9 mouse cellular contexts compared by ENCODE assay signal in the genomic region with DNA sequence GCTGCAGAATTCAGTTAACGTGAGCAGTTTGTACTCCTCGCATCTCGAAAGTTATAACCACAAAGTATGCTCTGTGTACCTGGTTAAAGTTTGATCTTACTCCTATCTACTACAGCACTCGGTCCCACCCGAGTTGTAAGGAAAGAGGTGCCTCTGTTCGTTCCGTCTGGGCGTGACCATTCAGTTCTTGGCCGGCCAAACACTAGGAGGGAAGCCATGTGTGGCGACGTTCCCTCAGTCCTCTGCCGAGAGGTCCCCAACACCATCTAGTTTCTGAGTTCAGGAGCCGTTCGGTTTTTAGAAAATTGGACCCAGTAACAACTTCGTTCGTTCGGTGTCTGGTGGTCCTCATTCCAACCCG. TPM values are rescaled to one million over a fixed set of nuclear protein-coding genes. Genes with fewer than 3 reads are reported as not detected.
A peak's percentile ranks its signal among the peaks of the same experiment; 100 is the strongest.
DNase-seq lines count a peak whose midpoint lies in the region; ATAC-seq and TF ChIP-seq lines count a peak whose summit lies in the region.
"Had no signal": no experiment of that assay in that cellular context is flagged by ENCODE, and none has a peak within 500 bp of the region (broad histone marks: within the 10 kb centered on the region; RNA-seq: fewer than 3 reads in every experiment).

No protein-coding gene starts in this region.

- DNase-seq in heart, postnatal 4 days, result no peak
- DNase-seq in ES-E14 (ENCODE audit: low read depth, low spot score), result no peak
- DNase-seq in liver, postnatal 0 days, result no peak
- no peak for DNase-seq in right cerebral cortex, postnatal 4 days
- DNase-seq in right cerebral cortex, postnatal 36 days (ENCODE audit: low spot score in 2 of 2), result no peak
- DNase-seq in natural killer cell, adult 2 months (ENCODE audit: low spot score in 2 of 2), result no peak

- no peak for TF ChIP-seq EP300 in liver, postnatal 0 days (IDR thresholded peaks at IDR 0.05; ENCODE audit: low read depth)

- in situ Hi-C loops in ES-E14 (cut with MboI; ENCODE audit: low sequenced_read_pairs in 2 of 2, unreplicated experiment in 2 of 2), result no loop called here

- H3K9ac ChIP-seq in heart, embryonic 14.5 days (ENCODE audit: low read length), result peak overlapping the region; percentile 99
- peak overlapping the region; percentile 98 for H3K9ac ChIP-seq in ES-E14 (ENCODE audit: insufficient read depth, low read depth, low read length, poor library complexity, severe bottlenecking)
- H3K9ac ChIP-seq in liver, postnatal 0 days (replicated peaks), result peak overlapping the region; percentile 98

- peak overlapping the region; percentile 95 to 99 for H3K4me3 ChIP-seq in heart, embryonic 14.5 days (ENCODE audit: control insufficient read depth in 1 of 2, insufficient read depth in 1 of 2, low read depth in 1 of 2, low read length in 2 of 2)
- H3K4me3 ChIP-seq in ES-E14 (ENCODE audit: insufficient read depth in 1 of 2, low read depth in 1 of 2, low read length in 2 of 2, poor library complexity in 1 of 2, severe bottlenecking in 1 of 2), result peak overlapping the region; percentile 84 to 98
- peak overlapping the region; percentile 96 for H3K4me3 ChIP-seq in liver, postnatal 0 days (ENCODE audit: low read depth, low read length)

- H3K36me3 ChIP-seq in heart, embryonic 14.5 days (ENCODE audit: control insufficient read depth, insufficient read depth, low read length), result peaks cover 28% of the 10 kb centered on the region
- peaks cover 15% of the 10 kb centered on the region for H3K36me3 ChIP-seq in ES-E14 (ENCODE audit: control insufficient read depth, insufficient read depth, low read length, poor library complexity, severe bottlenecking)
- H3K36me3 ChIP-seq in liver, postnatal 0 days (replicated peaks; ENCODE audit: insufficient read depth, low read length), result peaks cover 24% of the 10 kb centered on the region

- peak overlapping the region; percentile 83 to 89; a peak in 3 of 4 replicates for H3K27ac ChIP-seq in heart, embryonic 14.5 days (replicated peaks in 1 of 2; ENCODE audit: control insufficient read depth in 1 of 2, insufficient read depth in 1 of 2, low read depth in 2 of 2, low read length in 2 of 2)
- peak overlapping the region; percentile 92; the same call in 1 of the 2 replicates for H3K27ac ChIP-seq in ES-E14 (ENCODE audit: insufficient read depth, low read depth, low read length, poor library complexity, severe bottlenecking)
- peak overlapping the region; percentile 85 for H3K27ac ChIP-seq in liver, postnatal 0 days (ENCODE audit: low read depth)

- peaks cover 7 to 16% of the 10 kb centered on the region in 2 experiments; a peak in 3 of 4 replicates for H3K4me1 ChIP-seq in heart, embryonic 14.5 days (ENCODE audit: control insufficient read depth in 2 of 2, insufficient read depth in 2 of 2, low read length in 2 of 2)
- peaks cover 6 to 14% of the 10 kb centered on the region in 2 experiments for H3K4me1 ChIP-seq in ES-E14 (ENCODE audit: control insufficient read depth in 2 of 2, insufficient read depth in 2 of 2, low read length in 2 of 2, poor library complexity in 1 of 2)
- H3K4me1 ChIP-seq in liver, postnatal 0 days (ENCODE audit: insufficient read depth), result peaks cover 14% of the 10 kb centered on the region

- TF ChIP-seq CTCF in liver, postnatal 0 days (IDR thresholded peaks at IDR 0.05; ENCODE audit: low read depth), result no peak

- peak; percentile 20; the same call in 1 of the 2 replicates for ATAC-seq in heart, embryonic 14.5 days (ENCODE audit: insufficient number of reproducible peaks, insufficient read depth, low FRiP score, low read depth)
- ATAC-seq in granulocyte monocyte progenitor cell, adult 5-6 weeks (replicated peaks; ENCODE audit: poor library complexity, severe bottlenecking), result 0 out of 2 replicates have a peak, but pooled peaks have one; percentile 6
- peak; percentile 28 for ATAC-seq in liver, postnatal 0 days

- peak overlapping the region; percentile 77 for H3K4me2 ChIP-seq in heart, embryonic 14.5 days (ENCODE audit: low read length)
- peak overlapping the region; percentile 81 for H3K4me2 ChIP-seq in liver, postnatal 0 days (ENCODE audit: low read depth, low read length)

- no peaks in the 10 kb centered on the region for H3K9me3 ChIP-seq in heart, embryonic 14.5 days (ENCODE audit: control insufficient read depth, low read length)
- no peaks in the 10 kb centered on the region for H3K9me3 ChIP-seq in ES-E14 (ENCODE audit: control insufficient read depth, insufficient read depth, low read depth, low read length)
- no peaks in the 10 kb centered on the region for H3K9me3 ChIP-seq in liver, postnatal 0 days (ENCODE audit: low read length)

- H3K27me3 ChIP-seq in heart, embryonic 14.5 days (ENCODE audit: control insufficient read depth, insufficient read depth, low read length), result no peaks in the 10 kb centered on the region
- H3K27me3 ChIP-seq in liver, postnatal 0 days (ENCODE audit: insufficient read depth, low read length), result no peaks in the 10 kb centered on the region

- WGBS in heart, embryonic 14.5 days, result 39% methylated on average over 18 of the region's 18 CpGs
- 31% methylated on average over 18 of the region's 18 CpGs for WGBS in liver, postnatal 0 days (ENCODE audit: insufficient replicate concordance)

TF ChIP-seq in ES-E14, 5 proteins besides CTCF, POLR2A, EP300 and RAD21:
- TF ChIP-seq CHD2 (IDR thresholded peaks at IDR 0.05; ENCODE audit: low read depth, low read length) (0 out of 2 replicates have a peak, but pooled peaks have one; percentile 8), ZC3H11A (IDR thresholded peaks at IDR 0.05; ENCODE audit: borderline replicate concordance, low read depth, low read length) (no peak), ZNF384 (IDR thresholded peaks at IDR 0.05; ENCODE audit: low read depth, low read length) (no peak), MAFK (IDR thresholded peaks at IDR 0.05; ENCODE audit: insufficient read depth, low read depth, low read length) (no peak), HCFC1 (IDR thresholded peaks at IDR 0.05; ENCODE audit: borderline replicate concordance, insufficient read depth, low read length) (no peak)

RNA-seq across cellular contexts. Expression of a gene that starts 0.7 kb away (rescaled TPM):
- 29.2 and 29.5 TPM in 2 replicates for polyA plus RNA-seq in heart, embryonic 14.5 days (2014; fragmentation: Nextera tagmentation; extraction: Ambion mirVana)
- total RNA-seq in heart, postnatal 4 days (2021), result 10 to 100 TPM; 39.2 to 40.7 TPM
- total RNA-seq in ES-E14 (2012; rRNA removed), result 50.0 and 54.7 TPM in 2 replicates
- 48.8 and 53.9 TPM in 2 replicates for total RNA-seq in granulocyte monocyte progenitor cell, adult 5-6 weeks (2014; fragmentation: Nextera tagmentation)
- 39.0 and 52.8 TPM in 2 replicates for total RNA-seq in granulocyte monocyte progenitor cell, adult 5-6 weeks (2017)
- 7.3 and 8.6 TPM in 2 replicates for polyA plus RNA-seq in liver, postnatal 0 days (2015; fragmentation: Nextera tagmentation; extraction: Ambion mirVana)

RNA-seq across cellular contexts. Expression of a gene that starts 1.0 kb away (rescaled TPM):
- polyA plus RNA-seq in heart, embryonic 14.5 days (2014; fragmentation: Nextera tagmentation; extraction: Ambion mirVana), result 0.49 and 0.89 TPM in 2 replicates
- total RNA-seq in heart, postnatal 4 days (2021), result under 1 TPM; 0.36 to 0.62 TPM
- 1.4 and 1.5 TPM in 2 replicates for total RNA-seq in ES-E14 (2012; rRNA removed)
- 2.0 and 4.2 TPM in 2 replicates for total RNA-seq in granulocyte monocyte progenitor cell, adult 5-6 weeks (2014; fragmentation: Nextera tagmentation)
- 0.31 and 0.34 TPM in 2 replicates for total RNA-seq in granulocyte monocyte progenitor cell, adult 5-6 weeks (2017)
- 0.12 TPM in 1 of 2 replicates, not detected in the other for polyA plus RNA-seq in liver, postnatal 0 days (2015; fragmentation: Nextera tagmentation; extraction: Ambion mirVana)

RNA-seq across cellular contexts. Expression of a gene that starts 28.0 kb away (rescaled TPM):
- 0.18 and 0.27 TPM in 2 replicates for polyA plus RNA-seq in heart, embryonic 14.5 days (2014; fragmentation: Nextera tagmentation; extraction: Ambion mirVana)
- total RNA-seq in heart, postnatal 4 days (2021), result not detected
- 0.63 and 3.3 TPM in 2 replicates for total RNA-seq in ES-E14 (2012; rRNA removed)
- total RNA-seq in granulocyte monocyte progenitor cell, adult 5-6 weeks (2014; fragmentation: Nextera tagmentation), result not detected in 2 replicates
- not detected in 2 replicates for total RNA-seq in granulocyte monocyte progenitor cell, adult 5-6 weeks (2017)
- 0.45 and 0.48 TPM in 2 replicates for polyA plus RNA-seq in liver, postnatal 0 days (2015; fragmentation: Nextera tagmentation; extraction: Ambion mirVana)
- total RNA-seq: hematopoietic stem cell, adult 5-6 weeks had no signal

RNA-seq across cellular contexts. Expression of a gene that starts 36.3 kb away (rescaled TPM):
- 73.3 and 79.2 TPM in 2 replicates for polyA plus RNA-seq in heart, embryonic 14.5 days (2014; fragmentation: Nextera tagmentation; extraction: Ambion mirVana)
- 10 to 100 TPM; 50.9 to 53.0 TPM for total RNA-seq in heart, postnatal 4 days (2021)
- total RNA-seq in ES-E14 (2012; rRNA removed), result 21.7 and 32.1 TPM in 2 replicates
- 59.0 and 64.1 TPM in 2 replicates for total RNA-seq in granulocyte monocyte progenitor cell, adult 5-6 weeks (2014; fragmentation: Nextera tagmentation)
- 69.8 and 92.6 TPM in 2 replicates for total RNA-seq in granulocyte monocyte progenitor cell, adult 5-6 weeks (2017)
- 32.1 and 33.8 TPM in 2 replicates for polyA plus RNA-seq in liver, postnatal 0 days (2015; fragmentation: Nextera tagmentation; extraction: Ambion mirVana)
